Mouse (Mus musculus): ENCODE results near the gene Depdc5. TPM values are rescaled to one million over a fixed set of nuclear protein-coding genes. Genes with fewer than 3 reads are reported as not detected.

The Depdc5 gene
- polyA plus RNA-seq, 1 experiment from 2014 or later: 40.2 TPM

DNA sequence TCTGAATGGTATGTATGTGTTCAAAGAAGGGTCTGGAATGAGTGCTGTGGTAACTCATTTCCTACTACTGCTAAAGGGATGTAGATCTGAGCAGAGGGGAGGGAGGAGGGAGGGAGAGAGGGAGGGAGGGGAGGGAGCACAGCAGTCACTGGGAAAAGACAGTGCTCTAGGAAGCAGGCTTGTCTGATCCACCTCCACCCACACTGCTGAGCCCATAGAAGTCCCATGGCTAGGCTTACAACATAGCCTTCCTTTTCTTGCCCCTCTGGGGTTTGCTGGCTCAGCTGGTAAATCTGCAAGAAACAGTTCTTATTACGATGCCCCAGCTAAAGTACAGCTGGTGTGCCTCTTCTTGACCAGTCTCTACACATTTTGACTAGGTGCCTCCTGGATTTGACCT is 124.4 kb downstream of the Depdc5 start:
- no peak overlapping the region for H3K9ac ChIP-seq
- H3K4me2 ChIP-seq: no peak overlapping the region
- ATAC-seq (ENCODE audit: low FRiP score): no peak
- H3K9me3 ChIP-seq: no peaks in the 10 kb centered on the region
- H3K27me3 ChIP-seq: no peaks in the 10 kb centered on the region
- no peak overlapping the region for H3K27ac ChIP-seq
- no peak overlapping the region for H3K4me3 ChIP-seq (replicated peaks)
- H3K36me3 ChIP-seq (replicated peaks): peaks cover 51% of the 10 kb centered on the region
- WGBS: 90% methylated on average over 1 of the region's 1 CpGs
- peaks cover 2% of the 10 kb centered on the region; the same call in 1 of the 2 replicates for H3K4me1 ChIP-seq

DNA sequence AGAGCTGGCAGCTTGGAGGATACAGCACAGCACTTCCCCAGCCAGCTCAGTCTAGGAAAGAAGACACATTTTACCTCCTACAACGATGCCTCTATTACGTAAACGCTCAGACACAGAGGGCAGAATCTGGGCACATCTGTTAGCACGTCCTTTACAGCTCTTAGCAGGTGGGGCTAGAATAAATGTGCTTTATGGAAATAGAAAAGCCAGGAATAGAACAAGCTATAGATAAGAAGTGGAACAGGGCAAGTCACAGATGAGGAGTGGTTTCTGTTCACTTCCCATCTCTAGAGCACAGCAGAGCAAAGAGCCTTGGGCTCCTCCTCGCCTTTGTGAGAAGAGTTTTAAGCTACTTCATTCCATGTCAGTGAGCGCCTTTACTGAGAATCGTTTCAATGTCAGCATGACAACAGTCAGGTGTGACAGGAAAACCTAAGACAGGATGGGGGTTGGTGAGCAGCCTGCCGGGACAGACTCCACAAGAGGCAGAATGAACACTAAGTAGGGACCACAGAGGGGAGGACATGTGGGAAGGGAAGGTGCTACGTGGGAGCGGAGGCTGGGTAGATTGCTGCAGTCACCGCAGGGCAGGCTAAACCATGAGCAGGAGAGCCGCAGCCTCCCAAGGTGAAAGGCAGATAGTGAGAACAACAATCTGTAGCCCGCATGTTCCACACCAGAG is 126.6 kb downstream of the Depdc5 start:
- Histone ChIP-seq H3K9me3 (no peaks in the 10 kb centered on the region), H3K4me2 (no peak overlapping the region), H3K36me3 (replicated peaks) (peaks cover 30% of the 10 kb centered on the region), H3K4me1 (peaks cover 2% of the 10 kb centered on the region; the same call in 1 of the 2 replicates), H3K27ac (no peak overlapping the region), H3K4me3 (replicated peaks) (no peak overlapping the region), H3K9ac (no peak overlapping the region), H3K27me3 (no peaks in the 10 kb centered on the region)
- WGBS: 75% methylated on average over 13 of the region's 13 CpGs
- ATAC-seq (ENCODE audit: low FRiP score): no peak

DNA sequence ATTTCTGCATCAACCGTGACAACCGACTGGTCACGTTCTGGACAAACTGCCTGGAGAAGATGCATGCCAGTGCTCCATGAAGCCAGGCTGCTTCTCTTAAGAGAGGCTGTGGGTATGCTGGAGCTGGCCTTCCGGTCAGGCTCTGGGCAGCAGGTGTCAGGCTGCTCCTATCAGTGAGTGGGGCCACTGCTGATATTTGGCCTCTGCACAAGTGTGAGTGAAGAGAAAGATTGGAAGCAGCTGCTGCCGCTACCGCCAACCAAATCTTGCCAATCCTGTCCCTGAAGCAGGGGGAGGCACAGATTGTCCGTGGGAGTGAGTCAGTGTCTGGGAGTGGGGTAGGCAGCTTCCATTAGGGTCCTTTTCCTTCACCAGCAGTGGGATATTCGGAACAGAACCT is 127.7 kb downstream of the Depdc5 start:
- Histone ChIP-seq H3K4me3 (replicated peaks) (no peak overlapping the region), H3K9ac (no peak overlapping the region; the same call in 1 of the 2 replicates), H3K36me3 (replicated peaks) (peaks cover 27% of the 10 kb centered on the region), H3K27me3 (no peaks in the 10 kb centered on the region), H3K9me3 (no peaks in the 10 kb centered on the region), H3K4me1 (no peaks in the 10 kb centered on the region), H3K27ac (no peak overlapping the region), H3K4me2 (no peak overlapping the region)
- no peak for ATAC-seq (ENCODE audit: low FRiP score)
- WGBS: 87% methylated on average over 8 of the region's 8 CpGs

DNA sequence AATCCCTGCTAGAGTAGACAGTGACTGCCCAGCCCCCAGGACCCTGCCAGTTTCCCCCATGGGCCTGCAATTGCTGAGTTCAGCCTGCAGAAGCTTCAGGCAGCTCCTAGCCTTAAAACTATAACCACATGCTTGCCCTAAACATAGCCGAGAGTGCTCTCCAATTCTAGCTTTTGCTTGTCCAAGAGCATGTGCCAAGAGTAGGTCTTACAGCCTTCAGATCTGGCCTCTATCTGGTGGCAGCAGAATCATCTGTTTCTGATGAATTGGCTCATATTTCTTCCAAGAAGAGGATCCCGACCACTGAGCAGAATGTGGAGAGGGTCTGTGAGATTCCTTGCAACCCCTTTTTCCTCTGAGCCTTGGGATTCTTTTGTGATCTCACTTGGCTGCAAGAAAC is 131.0 kb downstream of the Depdc5 start:
- Histone ChIP-seq H3K27me3 (no peaks in the 10 kb centered on the region), H3K4me3 (replicated peaks) (no peak overlapping the region), H3K9ac (no peak overlapping the region), H3K36me3 (replicated peaks) (peaks cover 4% of the 10 kb centered on the region; the same call in 1 of the 2 replicates), H3K9me3 (no peaks in the 10 kb centered on the region), H3K4me1 (peaks cover 7% of the 10 kb centered on the region), H3K27ac (no peak overlapping the region), H3K4me2 (no peak overlapping the region)
- 71% methylated on average over 2 of the region's 2 CpGs for WGBS
- no peak for ATAC-seq (ENCODE audit: low FRiP score)

DNA sequence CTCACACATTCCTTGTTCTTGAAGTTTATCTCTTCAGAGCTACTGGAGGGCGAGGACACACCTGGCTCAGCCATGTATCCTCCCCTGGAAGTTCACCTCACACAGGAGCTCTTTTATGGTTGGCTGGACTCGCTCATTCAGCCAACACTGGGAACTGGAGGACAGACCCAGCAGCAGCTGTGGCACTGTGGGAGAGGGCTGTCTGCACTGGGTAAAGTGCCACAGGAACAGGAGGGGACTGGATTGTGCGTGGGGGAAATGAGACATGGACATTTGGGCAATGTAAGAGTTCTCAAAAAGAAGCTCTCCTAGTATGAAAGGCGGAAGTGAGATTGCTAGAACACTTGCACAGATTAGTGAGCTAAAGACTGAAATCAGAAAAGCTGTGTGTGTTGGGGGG is 132.3 kb downstream of the Depdc5 start:
- Histone ChIP-seq H3K4me2 (no peak overlapping the region), H3K9me3 (no peaks in the 10 kb centered on the region), H3K36me3 (replicated peaks) (peaks cover 1% of the 10 kb centered on the region; the same call in 1 of the 2 replicates), H3K4me3 (replicated peaks) (no peak overlapping the region), H3K27me3 (peaks cover 4% of the 10 kb centered on the region; the same call in 1 of the 2 replicates), H3K27ac (no peak overlapping the region), H3K9ac (no peak overlapping the region), H3K4me1 (peaks cover 7% of the 10 kb centered on the region)
- 83% methylated on average over 4 of the region's 4 CpGs for WGBS
- no peak for ATAC-seq (ENCODE audit: low FRiP score)

DNA sequence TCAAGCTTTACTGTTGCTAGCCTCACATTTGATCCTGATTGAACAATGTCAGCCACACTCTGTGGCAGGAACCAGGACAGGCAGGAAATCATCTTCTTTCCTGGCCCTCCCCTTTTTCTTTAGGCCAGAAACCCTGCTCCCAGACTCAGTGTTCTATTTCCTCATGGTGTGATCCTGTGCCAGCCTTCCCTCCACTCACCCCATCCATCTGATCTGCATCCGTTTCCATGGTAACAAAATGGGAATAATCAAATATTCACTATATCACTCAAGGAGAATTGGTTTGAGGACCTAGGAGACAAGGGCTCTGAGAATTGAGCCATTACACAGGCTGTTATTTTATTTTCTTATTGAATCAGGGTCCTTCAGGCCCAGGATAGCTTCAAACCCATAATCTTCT is 133.1 kb downstream of the Depdc5 start:
- no peak for ATAC-seq (ENCODE audit: low FRiP score)
- peaks cover 4% of the 10 kb centered on the region; the same call in 1 of the 2 replicates for H3K27me3 ChIP-seq
- H3K4me3 ChIP-seq (replicated peaks): no peak overlapping the region
- no peak overlapping the region for H3K27ac ChIP-seq
- no peak overlapping the region for H3K4me2 ChIP-seq
- H3K9me3 ChIP-seq: no peaks in the 10 kb centered on the region
- H3K4me1 ChIP-seq: peaks cover 7% of the 10 kb centered on the region
- no peak overlapping the region for H3K9ac ChIP-seq
- WGBS: 83% methylated on average over 1 of the region's 1 CpGs
- H3K36me3 ChIP-seq (replicated peaks): no peaks in the 10 kb centered on the region

DNA sequence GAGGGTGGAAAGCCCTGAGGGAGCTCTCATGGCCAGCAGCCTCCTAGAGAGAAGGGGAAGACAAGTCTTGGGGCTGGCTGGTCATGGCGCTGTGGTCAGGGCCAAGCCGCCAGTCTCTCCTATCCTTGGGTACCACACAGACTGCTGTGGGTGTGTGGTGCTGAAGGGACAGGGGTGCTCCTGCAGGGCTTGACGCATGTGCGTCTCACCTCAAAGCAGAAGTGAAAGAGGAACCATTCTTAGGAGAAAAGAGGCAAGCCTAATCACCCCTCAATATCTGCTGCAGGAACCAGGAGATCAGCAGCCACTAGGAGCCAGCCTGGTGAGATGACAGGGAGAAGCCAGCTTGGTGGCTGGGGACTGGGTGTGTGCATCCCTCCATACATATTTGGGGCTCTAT is 134.2 kb downstream of the Depdc5 start:
- Histone ChIP-seq H3K36me3 (replicated peaks) (no peaks in the 10 kb centered on the region), H3K4me3 (replicated peaks) (no peak overlapping the region), H3K4me2 (no peak overlapping the region), H3K27me3 (peaks cover 4% of the 10 kb centered on the region; the same call in 1 of the 2 replicates), H3K9me3 (no peaks in the 10 kb centered on the region), H3K4me1 (peaks cover 7% of the 10 kb centered on the region), H3K9ac (no peak overlapping the region), H3K27ac (no peak overlapping the region)
- WGBS: 58% methylated on average over 4 of the region's 4 CpGs
- ATAC-seq (ENCODE audit: low FRiP score): no peak

DNA sequence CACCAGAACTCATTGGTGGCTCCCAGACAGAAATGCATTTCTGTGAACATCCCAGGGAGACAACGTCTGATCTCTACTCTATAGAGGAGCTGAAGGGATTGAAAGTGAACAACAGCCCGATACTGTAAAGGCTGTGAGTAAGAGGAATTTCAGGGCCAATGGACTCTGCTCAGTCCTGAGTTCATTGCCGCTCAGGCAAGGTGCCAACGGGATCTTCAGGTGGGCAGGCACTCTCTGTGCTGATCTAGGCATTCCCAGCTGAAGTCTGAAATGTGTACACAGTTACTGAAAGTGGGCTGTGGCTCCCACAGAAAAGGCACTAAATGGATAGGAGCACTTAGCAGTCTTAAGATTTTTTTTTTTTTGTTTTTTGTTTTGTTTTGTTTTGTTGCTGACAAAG is 135.3 kb downstream of the Depdc5 start:
- WGBS: 91% methylated on average over 4 of the region's 4 CpGs
- ATAC-seq (ENCODE audit: low FRiP score): no peak
- Histone ChIP-seq H3K4me3 (replicated peaks) (no peak overlapping the region), H3K4me1 (peaks cover 7% of the 10 kb centered on the region), H3K36me3 (replicated peaks) (no peaks in the 10 kb centered on the region), H3K27ac (no peak overlapping the region), H3K9ac (no peak overlapping the region), H3K27me3 (peaks cover 4% of the 10 kb centered on the region; the same call in 1 of the 2 replicates), H3K4me2 (no peak overlapping the region), H3K9me3 (no peaks in the 10 kb centered on the region)

DNA sequence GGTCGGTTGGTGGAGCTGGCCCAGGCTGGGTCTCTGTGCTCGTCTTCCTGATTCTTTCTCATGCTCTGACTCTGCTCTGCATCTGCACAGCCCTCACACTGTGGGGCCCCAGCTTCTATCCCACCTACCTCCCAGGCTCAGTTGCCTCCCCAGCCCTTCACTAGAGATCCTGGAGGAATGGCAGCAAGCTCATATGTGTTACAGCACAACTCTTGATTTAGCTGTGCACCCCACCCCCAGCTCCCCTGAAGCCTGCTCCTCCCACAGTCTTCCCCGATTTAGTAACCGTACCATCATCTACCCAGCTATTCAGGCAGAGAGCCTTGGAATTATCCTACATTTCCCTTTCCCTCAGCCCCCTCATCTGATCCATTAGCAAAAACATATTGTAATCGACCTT is 137.6 kb downstream of the Depdc5 start:
- H3K9ac ChIP-seq: no peak overlapping the region
- H3K9me3 ChIP-seq: no peaks in the 10 kb centered on the region
- H3K4me1 ChIP-seq: peaks cover 18% of the 10 kb centered on the region
- no peak overlapping the region for H3K27ac ChIP-seq
- H3K27me3 ChIP-seq: peaks cover 4% of the 10 kb centered on the region; the same call in 1 of the 2 replicates
- no peaks in the 10 kb centered on the region for H3K36me3 ChIP-seq (replicated peaks)
- ATAC-seq (ENCODE audit: low FRiP score): no peak
- no peak overlapping the region for H3K4me3 ChIP-seq (replicated peaks)
- H3K4me2 ChIP-seq: no peak overlapping the region
- 93% methylated on average over 5 of the region's 5 CpGs for WGBS

DNA sequence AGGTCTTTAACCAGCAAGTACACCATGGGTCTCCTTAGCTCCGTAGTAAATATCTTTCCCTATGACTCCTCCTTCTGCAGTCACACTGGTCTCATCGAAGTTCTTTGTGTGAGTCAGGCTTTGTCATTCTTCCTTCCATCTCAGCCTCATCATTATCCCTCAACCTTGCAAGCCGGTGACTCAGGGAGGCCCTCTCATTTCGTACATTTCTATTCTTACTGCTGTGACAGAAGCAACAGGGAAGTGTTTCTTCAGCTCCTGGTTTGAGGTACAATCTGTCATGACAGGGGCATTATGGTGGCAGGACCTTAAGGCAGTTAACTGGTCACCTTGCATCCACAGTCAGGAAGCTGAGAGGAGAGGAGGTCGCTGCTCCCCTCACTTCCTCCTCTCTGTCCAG is 139.3 kb downstream of the Depdc5 start:
- H3K4me1 ChIP-seq: peaks cover 20% of the 10 kb centered on the region
- H3K4me3 ChIP-seq (replicated peaks): no peak overlapping the region
- WGBS: 91% methylated on average over 5 of the region's 5 CpGs
- H3K27ac ChIP-seq: no peak overlapping the region
- peaks cover 4% of the 10 kb centered on the region; the same call in 1 of the 2 replicates for H3K27me3 ChIP-seq
- no peaks in the 10 kb centered on the region for H3K36me3 ChIP-seq (replicated peaks)
- no peaks in the 10 kb centered on the region for H3K9me3 ChIP-seq
- no peak for ATAC-seq (ENCODE audit: low FRiP score)
- H3K9ac ChIP-seq: no peak overlapping the region
- no peak overlapping the region for H3K4me2 ChIP-seq

DNA sequence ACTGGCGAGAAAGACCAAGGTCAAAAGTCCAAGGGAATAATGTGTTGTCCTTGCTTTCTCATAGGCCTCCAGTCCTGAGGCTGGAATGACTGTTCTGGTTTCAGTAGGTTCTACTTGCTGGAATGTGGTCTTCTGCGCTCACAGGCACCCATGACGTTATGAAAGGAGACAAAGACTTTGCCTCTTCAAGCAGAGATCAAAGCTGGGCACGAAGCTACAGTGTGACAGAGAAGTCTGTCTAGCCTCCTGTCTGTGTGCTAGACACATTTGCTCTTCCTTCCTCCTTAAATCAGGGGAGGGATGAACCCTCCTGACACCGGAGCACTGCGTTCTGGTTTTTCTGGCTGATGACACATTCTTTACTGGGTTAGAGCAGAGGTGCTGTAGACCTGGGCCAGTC is 140.0 kb downstream of the Depdc5 start:
- Histone ChIP-seq H3K27me3 (peaks cover 4% of the 10 kb centered on the region; the same call in 1 of the 2 replicates), H3K9ac (no peak overlapping the region), H3K27ac (no peak overlapping the region), H3K9me3 (no peaks in the 10 kb centered on the region), H3K4me3 (replicated peaks) (no peak overlapping the region), H3K36me3 (replicated peaks) (no peaks in the 10 kb centered on the region), H3K4me2 (no peak overlapping the region), H3K4me1 (peaks cover 20% of the 10 kb centered on the region)
- WGBS: 82% methylated on average over 6 of the region's 6 CpGs
- ATAC-seq (ENCODE audit: low FRiP score): no peak

DNA sequence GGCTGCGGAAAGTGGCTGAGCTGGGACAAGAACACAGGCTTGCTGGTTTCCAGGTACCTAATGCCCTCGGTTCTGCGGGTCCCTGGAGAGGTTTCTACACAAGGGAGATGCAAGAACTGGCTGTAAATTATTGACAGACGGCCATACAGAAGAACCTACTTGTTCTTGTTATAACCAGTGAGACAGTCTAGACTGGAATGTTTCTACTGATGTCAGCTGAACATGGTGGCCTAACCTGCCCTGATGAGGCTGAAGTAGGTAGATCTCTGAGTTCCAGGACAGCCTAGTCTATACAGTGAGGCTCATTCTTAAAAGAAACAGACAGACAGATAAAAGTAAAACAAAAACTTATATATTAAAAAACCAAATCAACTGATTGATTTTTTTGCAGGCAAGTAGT is 140.6 kb downstream of the Depdc5 start:
- Histone ChIP-seq H3K36me3 (replicated peaks) (no peaks in the 10 kb centered on the region), H3K27me3 (peaks cover 4% of the 10 kb centered on the region; the same call in 1 of the 2 replicates), H3K4me3 (replicated peaks) (no peak overlapping the region), H3K27ac (no peak overlapping the region), H3K4me2 (no peak overlapping the region), H3K9ac (no peak overlapping the region), H3K9me3 (no peaks in the 10 kb centered on the region), H3K4me1 (peaks cover 20% of the 10 kb centered on the region)
- 88% methylated on average over 4 of the region's 4 CpGs for WGBS
- no peak for ATAC-seq (ENCODE audit: low FRiP score)

All from forebrain, embryonic 12.5 days (tissue).